Mouse (Mus musculus) activated CD4-positive, CD25-positive, alpha-beta regulatory T cell, adult 4 months (primary cell): ENCODE measurements around the gene Gm44805. TPM values are rescaled to one million over a fixed set of nuclear protein-coding genes. Genes with fewer than 3 reads are reported as not detected.

Experiments
- ATAC-seq: one replicate; pipeline ENCODE4 v1.8.0; 2017
- polyA plus RNA-seq, 2 experiments: library from polyadenylated mRNA; unstranded; fragments of 100-300 nt; shearing (Covaris generic); gene quantifications; one replicate each; pipeline ENCODE4 v1.2.1; 2017

Gene Gm44805
- polyA plus RNA-seq: not detected

DNA sequence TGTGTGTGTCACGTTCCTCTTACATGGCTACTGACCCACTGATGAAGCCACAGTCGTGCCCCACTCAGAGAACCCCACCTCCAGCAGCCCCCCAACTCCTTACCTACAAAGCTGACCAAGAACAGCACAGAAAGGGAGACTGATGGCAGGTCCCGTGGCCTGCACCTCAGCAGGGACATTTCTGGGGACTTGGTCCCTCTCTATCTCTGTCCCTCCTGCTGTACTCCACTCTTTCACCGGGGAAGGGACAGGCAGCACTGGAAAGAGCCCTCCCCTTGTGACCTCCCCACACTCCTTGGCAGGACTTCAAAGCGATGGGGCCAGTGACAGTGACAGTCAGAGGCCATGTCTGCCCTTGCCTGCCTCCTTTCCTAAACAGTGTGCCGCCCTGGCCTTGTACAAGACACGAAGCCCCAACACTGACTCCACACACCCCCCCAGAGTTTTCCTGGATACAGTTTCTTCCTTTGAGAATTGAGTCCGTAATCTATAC, at the start of gene Gm44805, which contains the start of gene Apoc4:
TSS of gene Gm44805 (minus strand) at position 222 of the 493 bp plus-strand sequence.
TSS of gene Apoc4 (minus strand) at position 278 of the 493 bp plus-strand sequence.
- ATAC-seq: no peak

DNA sequence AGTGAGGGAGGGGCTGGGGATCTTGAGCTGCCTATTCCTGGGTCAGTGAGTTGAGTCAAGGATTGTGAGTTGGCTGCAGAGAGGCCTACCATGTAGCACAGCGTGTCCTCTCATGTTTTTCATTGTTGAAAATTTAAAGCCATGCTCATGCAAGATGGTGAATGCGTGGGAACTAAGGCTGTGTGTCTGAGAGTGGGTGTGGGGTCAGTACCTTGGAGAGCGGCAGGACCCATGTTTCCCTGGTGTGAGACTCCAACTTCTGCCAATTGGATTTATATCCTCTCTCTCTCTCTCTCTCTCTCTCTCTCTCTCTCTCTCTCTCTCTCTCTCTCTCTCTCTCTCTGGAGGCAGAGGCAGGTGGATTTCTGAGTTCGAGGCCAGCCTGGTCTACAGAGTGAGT, 45.3 kb upstream of the Gm44805 start:
- ATAC-seq: no peak

- ATAC-seq: no peak
Measured at GRCm38 (mm10) chr7:19724167-19724566, 42.9 kb upstream of the Gm44805 start.

DNA sequence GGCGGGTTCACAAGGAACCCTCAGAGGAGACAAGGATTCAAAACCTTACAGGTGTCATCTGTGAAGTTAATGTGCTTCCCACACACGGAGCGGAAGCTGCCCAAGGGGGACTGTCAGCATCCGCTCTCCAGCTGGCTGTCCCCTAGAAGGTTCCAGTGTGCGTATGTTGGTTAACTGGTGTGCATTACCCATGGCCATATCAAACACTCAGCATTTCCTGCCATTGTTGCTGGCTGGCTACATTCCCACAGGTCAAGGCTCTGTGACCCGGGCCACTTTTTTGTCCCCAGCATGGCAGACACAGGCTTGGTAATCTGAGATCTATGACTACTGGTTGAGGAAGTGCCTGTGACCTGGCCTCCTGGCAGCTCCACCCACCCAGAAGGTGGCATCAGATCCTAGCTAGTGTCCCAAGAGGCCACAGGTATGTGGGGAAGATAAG, 41.6 kb upstream of the Gm44805 start:
- no peak for ATAC-seq

GRCm38 (mm10) chr7:19719200-19719599, 38.0 kb upstream of the Gm44805 start:
- ATAC-seq: no peak

DNA sequence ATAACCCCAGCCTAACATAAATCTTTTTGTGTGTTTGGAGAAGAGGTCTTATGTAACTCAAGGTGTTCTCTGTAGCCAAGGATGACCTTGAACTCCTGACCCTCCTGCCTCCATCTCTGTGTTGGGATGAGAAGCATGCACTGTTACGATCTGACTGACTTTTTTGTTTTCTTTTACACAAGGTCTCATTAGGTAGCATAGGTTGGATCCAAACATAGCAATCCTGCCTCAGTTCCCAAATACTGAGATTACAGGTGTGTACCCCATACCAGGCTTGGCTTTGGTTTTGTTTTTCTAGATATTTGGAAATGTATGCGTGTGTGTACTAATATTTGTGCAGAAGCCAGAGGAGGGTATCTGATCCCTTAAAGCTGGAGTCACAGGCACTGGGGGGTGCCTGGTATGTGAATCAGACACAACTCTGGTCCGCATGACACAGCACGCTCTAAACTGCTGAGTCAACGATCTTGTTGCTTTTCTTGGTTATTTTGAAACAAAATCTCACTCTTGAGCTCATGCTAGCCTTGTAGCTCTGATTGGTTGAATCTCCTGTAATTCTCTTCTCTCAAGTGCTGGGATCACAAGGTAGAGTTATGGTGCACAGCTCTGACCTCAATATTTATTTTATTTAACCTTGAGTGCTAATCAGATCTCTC, 37.2 kb upstream of the Gm44805 start:
- ATAC-seq: no peak

GRCm38 (mm10) chr7:19717346-19717745, 36.1 kb upstream of the Gm44805 start:
- ATAC-seq: no peak

DNA sequence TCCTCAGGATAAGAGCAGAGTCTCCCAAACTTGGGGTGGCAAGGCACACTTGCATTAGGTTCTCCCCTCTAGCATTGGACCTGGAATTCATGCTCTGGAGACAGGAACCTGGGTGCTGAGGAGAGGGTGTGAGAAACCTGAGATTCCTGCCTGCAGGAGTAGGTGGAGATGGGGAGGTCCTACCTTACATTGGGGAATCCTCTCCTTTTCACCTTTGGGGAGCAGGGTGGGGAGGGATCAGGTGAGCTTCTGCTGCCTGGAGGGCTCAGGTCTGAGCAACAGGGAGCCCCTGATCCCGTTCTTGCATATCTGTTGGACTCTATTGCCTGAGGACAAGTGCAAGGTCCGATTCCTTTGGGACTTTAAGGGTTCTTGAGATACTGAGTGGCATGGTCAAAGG, 35.6 kb upstream of the Gm44805 start:
- ATAC-seq: no peak

GRCm38 (mm10) chr7:19716055-19716682, 34.9 kb upstream of the Gm44805 start:
- no peak for ATAC-seq

DNA sequence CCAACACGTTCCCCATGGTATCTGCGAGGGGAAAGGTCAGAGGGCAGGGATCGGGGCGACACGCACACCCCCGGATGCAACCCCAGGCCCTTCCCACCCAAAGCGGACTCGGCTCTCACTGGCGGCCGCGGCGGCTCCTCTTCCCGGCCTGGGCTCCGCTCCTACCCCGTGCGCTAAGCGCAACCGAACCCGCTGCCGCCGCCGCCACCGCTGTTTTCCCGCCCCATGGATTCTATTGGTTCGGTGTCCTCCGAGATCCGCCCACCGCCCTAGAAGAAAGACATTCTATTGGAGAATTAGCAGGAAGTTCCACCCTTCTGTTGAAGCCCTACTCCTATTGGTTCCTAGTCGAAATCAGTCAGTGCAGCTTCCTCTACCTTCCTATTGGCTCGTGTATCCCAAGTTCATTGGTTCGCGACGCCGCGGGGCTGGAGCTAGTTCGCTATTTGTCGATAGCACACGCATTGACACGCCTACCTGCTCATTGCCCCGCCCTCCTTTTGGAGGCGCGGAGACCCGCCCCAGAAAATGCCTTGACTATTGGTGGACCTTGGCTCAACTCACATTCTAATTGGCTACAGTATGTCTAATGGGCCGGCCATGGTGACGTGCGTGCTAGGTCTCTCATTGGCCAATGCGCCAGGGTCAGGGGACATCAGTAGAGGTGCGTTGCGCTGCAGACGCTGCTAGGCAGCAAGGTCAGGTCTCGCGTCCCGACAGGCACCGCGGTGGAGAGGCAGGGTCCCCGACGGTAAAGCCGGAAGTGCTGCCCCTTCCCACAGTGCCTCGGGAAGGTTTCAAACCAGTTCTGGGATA, 34.2 kb upstream of the Gm44805 start, which contains the start of gene Tomm40:
TSS of gene Tomm40 (minus strand) at position 200 of the 816 bp plus-strand sequence.
- ATAC-seq: peak; percentile 90

GRCm38 (mm10) chr7:19714836-19715235, 33.6 kb upstream of the Gm44805 start:
- ATAC-seq: no peak

GRCm38 (mm10) chr7:19713598-19713997, 32.4 kb upstream of the Gm44805 start:
- ATAC-seq: no peak

DNA sequence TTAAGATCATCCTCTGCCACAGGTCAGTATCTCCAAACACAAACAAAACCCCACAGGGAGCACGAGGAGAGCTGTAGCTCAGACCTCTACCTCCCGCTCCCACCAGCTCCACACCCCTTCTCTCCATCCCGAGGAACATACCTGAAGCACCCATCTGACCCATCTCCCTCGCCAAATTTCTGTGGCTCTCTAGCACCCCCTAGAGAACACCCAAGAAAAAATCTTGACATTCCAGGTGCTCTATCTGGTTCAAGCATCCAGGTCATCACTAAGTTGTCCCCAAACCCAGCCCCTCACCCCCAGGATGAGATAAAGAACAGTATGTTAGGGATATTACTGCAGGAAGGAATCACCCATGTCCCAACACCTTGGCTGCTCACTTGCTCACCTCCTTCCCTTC, 32.0 kb upstream of the Gm44805 start:
- no peak for ATAC-seq

GRCm38 (mm10) chr7:19712414-19712813, 31.2 kb upstream of the Gm44805 start:
- no peak for ATAC-seq

DNA sequence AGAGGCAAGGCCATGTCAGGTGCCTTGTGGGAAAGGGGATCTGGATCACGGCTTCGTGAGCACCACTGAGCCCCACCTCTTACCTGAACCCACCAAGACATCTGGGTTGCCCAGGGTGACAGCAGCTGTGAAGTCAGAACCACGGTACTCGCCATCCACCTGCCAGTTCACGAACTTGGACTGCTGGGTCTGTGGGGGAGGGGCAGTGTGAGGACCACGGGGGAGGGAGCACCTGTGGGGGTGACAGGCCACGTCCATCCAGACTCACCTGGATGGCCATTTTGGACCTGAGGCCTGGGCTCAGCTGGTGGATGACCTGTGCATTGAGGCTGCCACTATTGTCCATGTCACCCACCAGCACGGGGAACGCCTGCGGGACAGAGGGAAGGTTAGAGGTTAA, 29.4 kb upstream of the Gm44805 start:
- ATAC-seq: no peak

DNA sequence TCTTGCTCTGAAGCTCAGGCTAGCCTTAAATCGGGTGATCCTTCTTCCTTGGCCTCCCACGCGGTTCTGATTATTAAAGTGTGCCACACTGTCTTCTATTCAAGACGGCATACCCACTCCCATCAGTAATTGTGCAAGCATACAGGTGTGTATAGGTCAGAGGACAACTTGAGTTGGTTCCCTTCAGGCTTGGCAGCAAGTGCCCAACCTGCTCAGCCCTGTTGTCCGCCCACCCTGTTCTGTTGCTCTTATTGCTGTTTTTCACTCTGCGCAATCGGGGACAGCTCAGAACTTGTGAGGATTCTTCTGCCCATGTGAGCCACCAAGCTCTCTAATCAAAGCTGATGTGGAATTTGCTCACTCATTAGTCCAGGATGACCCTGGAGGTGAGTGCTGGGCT, 24.0 kb upstream of the Gm44805 start:
- no peak for ATAC-seq

GRCm38 (mm10) chr7:19704475-19704874, 23.3 kb upstream of the Gm44805 start:
- ATAC-seq: no peak

DNA sequence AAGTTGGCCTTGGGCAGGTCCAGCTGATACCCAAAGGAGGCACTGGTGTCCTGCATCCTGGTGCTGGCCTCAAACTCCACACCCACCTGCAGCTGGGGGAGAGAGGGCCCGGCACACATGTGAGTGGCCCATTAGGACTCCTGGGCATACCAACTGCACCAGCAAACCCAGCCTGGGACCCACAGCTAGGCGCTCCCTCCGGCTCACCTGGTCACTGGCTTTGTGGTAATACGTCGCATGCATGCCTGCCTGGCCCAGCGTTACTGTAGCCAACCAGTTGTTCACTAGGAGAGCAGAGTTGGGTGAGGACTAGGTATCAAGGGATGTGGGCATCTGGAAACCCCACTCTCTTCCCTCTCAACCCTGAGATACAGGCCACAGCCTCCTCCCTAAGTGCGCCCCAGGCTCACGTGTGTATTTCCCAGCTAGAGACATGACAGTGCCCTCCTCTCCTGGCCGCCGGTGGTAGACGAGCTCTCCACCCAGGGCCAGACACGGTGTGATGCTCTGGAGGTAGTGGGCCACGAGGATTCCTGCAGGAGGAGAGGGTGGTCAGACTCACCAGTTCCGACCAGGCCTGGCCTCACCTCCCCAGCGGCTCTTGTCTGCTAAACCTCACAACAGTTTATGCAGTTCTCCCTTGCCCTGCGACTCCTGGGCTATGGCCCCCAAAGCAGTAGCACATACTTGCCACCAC, 21.8 kb upstream of the Gm44805 start:
- ATAC-seq: no peak

GRCm38 (mm10) chr7:19701069-19701761, 20.0 kb upstream of the Gm44805 start:
- ATAC-seq: no peak

GRCm38 (mm10) chr7:19700299-19701068, 19.3 kb upstream of the Gm44805 start:
- ATAC-seq: no peak

DNA sequence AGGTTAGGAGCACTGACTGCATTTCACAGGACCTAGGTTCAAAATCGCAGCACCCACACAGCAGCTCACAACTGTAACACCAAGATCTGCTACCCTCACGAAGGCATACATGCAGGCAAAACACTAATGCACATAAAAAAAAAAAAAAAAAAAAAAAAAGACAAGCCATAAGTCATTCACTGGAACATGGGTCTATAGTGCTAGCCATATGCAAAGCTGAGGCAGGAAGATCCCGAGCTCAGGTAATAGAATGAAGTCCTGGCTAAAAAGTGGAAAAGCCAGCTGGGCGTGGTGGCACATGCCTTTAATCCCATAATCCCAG, 18.6 kb upstream of the Gm44805 start:
- no peak for ATAC-seq
